Mouse (Mus musculus) heart, postnatal 0 days (tissue): ENCODE measurements around the gene A730061H03Rik.

Experiments used
- CTCF ChIP-seq: IDR thresholded peaks from 2 replicates; pipeline ENCODE4 v1.5.1; 2016; ENCODE audit warnings: antibody characterized with exemption, control low read depth, low read depth
- EP300 ChIP-seq: IDR thresholded peaks from 2 replicates; pipeline ENCODE4 v1.6.1; 2016; ENCODE audit warnings: antibody characterized with exemption, low read depth

GRCm38 (mm10) chr14:55589271-55589670 lies 29.1 kb upstream of the A730061H03Rik start:
- TF ChIP-seq CTCF (no peak), EP300 (no peak)
